In genomic region chr7:16452587-16453073, GRCm38 (mm10) we compare ENCODE assay signal across 8 mouse cellular contexts. TPM values are rescaled to one million over a fixed set of nuclear protein-coding genes. Genes with fewer than 3 reads are reported as not detected.
DNase-seq lines count a peak whose midpoint lies in the region; ATAC-seq lines count a peak whose summit lies in the region.

TSS of gene Tmem160 (plus strand) at chr7:16452779.

- peak within 1 kb of the TSS; percentile 90 for H3K4me2 ChIP-seq in hindbrain, embryonic 13.5 days

- peak; percentile 99 for DNase-seq in R1 (ENCODE audit: low read depth, low spot score)
- peak; percentile 91 to 92 for DNase-seq in cerebellum, postnatal 14 days
- peak; percentile 79 to 89 for DNase-seq in frontal cortex, postnatal 14 days (ENCODE audit: low spot score in 2 of 2)
- peak; percentile 62 to 67 for DNase-seq in layer of hippocampus, postnatal 25 days (ENCODE audit: extremely low spot score in 1 of 2, low spot score in 1 of 2)
- peak; percentile 96 for DNase-seq in lung, postnatal 25 days (ENCODE audit: low spot score)
- DNase-seq in retina, postnatal 7 days (ENCODE audit: low read depth, low spot score), result peak; percentile 75
- DNase-seq in urinary bladder, adult 2 months (ENCODE audit: low spot score), result peak; percentile 71

- under 1% methylated on average over 30 of the region's 30 CpGs for WGBS in hindbrain, embryonic 13.5 days

- no peaks in the 10 kb centered on the region for H3K9me3 ChIP-seq in hindbrain, embryonic 13.5 days

- peak within 1 kb of the TSS; percentile 75 for H3K27ac ChIP-seq in hindbrain, embryonic 13.5 days

- H3K27me3 ChIP-seq in hindbrain, embryonic 13.5 days, result no peaks in the 10 kb centered on the region

- ATAC-seq in hindbrain, embryonic 13.5 days (ENCODE audit: low FRiP score), result peak; percentile 97

- peaks cover 11% of the 10 kb centered on the region for H3K4me1 ChIP-seq in hindbrain, embryonic 13.5 days (replicated peaks)

- peak within 1 kb of the TSS; percentile 81 for H3K9ac ChIP-seq in hindbrain, embryonic 13.5 days

- peaks cover 26% of the 10 kb centered on the region for H3K36me3 ChIP-seq in hindbrain, embryonic 13.5 days

- H3K4me3 ChIP-seq in hindbrain, embryonic 13.5 days, result peak within 1 kb of the TSS; percentile 75

RNA-seq across cellular contexts. Expression of gene Tmem160, which starts in this region (rescaled TPM):
- 55.9 and 60.8 TPM in 2 replicates for polyA plus RNA-seq in hindbrain, embryonic 13.5 days (2015; fragmentation: Nextera tagmentation; extraction: Ambion mirVana)
- 10 to 100 TPM; 62.5 to 81.2 TPM for total RNA-seq in layer of hippocampus, postnatal 25 days (2021)
- 59.4 and 67.6 TPM in 2 replicates for polyA plus RNA-seq in urinary bladder, adult 2 months (2012; rRNA removed)

Comparison
In these comparisons a context has a peak if more than half of its experiments do, and no peak if none do; other contexts are left out.
1. Peak in every context shown above with its lines: DNase-seq, ATAC-seq, H3K4me3 ChIP-seq and H3K27ac ChIP-seq.